Mouse (Mus musculus): ENCODE data around the gene Fkbp15.

Fkbp15 gene

DNA sequence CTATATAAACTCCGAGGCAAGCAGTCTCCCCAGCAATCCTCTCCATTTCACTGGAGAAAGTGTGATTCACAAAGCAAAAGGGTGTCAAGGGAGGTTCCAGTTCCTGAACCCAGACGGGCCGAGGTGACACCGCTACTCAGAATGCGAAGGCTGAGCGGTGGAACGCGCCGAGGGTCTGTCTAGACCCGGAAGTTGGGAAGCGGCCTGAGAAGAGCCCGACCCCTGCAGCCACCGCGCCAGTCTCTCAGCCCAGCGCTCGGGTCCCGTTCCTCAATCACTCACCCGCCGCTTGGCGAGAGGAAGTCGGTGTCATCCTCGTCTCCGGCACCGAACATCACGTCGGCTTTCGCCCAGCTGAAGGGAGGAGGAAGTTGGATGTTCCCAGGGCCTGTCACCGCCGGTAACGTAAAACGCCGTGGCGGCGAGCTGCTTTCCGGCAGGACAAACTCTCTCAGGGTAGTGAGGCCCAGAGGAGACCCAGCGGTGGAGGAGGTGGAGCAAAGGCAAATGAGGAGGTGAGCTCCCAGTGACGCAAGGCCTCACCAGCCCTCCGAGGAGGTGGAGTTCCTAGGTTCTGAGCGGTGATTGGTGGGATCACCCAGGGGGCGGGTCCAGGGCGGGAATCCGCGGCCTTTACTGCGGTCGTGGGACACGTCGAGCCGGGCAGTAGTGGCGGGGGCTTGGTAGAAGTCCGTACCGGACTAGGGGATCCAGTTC is at the start of gene Fkbp15, which contains the start of gene Slc31a1:
Gene Fkbp15 (minus strand): TSS at position 461 of the 717 bp plus-strand sequence.
Gene Slc31a1 (plus strand): TSS at position 640 of the 717 bp plus-strand sequence.
- peak; percentile 96 for DNase-seq (ENCODE audit: low read depth, low spot score)

DNA sequence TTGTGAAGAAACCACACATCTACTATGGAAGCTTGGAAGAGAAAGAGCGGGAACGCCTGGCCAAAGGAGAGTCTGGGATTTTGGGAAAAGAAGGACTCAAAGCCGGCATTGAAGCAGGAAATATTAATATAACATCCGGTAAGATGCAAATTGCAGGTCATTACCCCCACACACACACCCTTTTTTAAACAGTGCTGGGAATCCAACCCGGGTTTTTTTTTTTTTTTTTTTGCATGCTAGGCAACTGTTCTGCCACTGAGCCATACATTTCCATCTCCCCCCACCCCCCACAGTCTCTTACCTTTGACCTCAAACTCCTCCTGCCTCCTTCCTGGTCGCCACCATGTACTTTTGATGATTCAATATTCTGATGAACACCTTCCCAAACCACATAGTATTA is 49.3 kb upstream of the Fkbp15 start:
- DNase-seq (ENCODE audit: low read depth, low spot score), result no peak

DNA sequence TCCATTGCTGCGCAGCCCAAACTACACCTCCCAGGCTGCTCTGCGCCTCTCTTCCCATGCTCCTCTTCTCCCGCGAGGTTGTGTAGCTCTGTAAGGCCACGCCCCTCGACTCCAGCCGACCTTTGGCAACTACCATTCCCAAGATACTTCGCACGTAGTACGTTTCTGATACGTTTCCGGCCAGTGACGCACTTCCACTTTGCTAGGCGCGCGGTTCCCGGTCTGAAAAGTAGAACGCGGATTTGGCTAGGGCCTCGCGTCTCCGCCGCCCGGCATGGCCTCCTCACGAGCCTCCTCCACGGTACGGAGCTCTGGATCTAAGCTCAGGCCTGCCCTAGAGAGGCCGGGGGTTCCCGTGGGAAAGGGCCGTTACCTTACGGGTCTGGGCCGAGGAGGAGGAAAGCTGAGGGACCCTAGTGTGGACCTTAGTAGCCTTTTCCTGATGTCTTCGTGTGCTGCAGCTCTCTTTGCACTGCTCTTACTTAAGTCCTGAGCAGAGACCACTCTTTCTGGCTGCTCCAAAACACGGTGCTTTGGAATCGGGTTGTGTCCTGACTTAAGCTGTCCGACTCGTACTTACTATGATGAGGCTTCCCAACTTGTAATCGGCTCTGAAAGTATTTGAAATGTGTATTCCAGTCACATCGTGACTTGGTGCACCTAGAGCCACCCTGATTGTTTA is 48.4 kb upstream of the Fkbp15 start, which contains the start of the genes Cdc26 and Prpf4:
Gene Cdc26 (minus strand): TSS at position 42 of the 682 bp plus-strand sequence.
Gene Prpf4 (plus strand): TSS at position 197 of the 682 bp plus-strand sequence.
- DNase-seq (ENCODE audit: low read depth, low spot score), result peak; percentile 98

DNA sequence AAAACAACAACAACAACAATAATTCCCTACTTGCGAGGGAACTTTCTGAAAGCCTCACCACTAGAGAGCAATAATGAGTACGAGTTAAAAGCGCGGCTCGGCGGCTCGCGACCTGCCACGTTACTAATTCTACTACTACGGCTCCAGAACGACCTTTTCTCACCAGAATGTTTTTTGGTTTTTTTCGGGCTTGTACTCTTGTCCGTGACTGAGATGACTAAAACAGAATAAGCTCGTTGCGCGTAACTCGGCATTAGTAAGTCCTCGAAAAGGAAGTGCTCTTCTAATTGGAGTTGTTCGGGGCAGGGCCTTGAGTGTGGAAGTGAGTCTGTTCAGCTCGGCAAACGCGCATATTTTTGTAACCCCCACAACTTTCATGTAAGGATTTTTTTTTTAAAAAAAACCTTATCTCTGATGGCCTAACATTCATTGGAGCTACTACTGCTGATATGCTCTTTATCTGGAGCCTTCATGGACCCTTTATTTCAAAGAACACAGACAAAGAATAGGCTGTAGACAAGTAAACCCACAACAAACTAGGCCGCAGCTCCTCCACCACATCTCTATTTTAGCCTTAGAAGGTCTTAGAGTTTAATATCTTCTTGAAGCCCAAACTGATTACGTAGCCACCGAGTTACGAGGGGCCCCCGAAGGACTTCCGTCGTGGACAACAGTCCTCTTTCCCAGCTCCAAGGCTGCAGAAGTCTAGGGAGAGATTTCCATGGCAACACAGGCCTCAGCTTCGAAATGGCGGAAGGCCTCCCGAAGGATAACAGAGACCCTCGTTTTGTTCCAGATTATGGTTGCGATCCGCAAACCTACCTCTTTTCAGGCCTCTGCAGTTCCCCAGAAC is 47.6 kb upstream of the Fkbp15 start:
- DNase-seq (ENCODE audit: low read depth, low spot score), result peak; percentile 36

DNA sequence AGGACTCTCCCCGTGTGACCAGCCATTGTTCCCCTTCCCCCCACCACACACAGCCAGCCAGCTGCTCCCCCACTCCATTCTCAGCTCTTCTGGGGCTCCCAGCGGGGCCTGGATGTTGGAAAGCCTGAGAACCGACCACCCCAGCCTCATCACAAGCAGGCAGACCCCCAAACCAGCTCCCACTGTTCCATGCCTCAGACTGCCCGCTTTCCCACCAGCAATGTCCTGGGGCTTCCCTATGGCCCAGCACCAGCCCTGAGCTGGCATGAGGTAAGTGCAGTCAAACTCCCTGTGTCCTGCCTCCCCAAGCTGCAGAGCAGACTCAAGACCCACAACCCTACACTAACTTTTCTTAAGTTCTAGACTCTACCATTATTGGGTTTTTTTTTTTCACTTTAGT is 45.8 kb upstream of the Fkbp15 start:
- DNase-seq (ENCODE audit: low read depth, low spot score), result no peak

DNA sequence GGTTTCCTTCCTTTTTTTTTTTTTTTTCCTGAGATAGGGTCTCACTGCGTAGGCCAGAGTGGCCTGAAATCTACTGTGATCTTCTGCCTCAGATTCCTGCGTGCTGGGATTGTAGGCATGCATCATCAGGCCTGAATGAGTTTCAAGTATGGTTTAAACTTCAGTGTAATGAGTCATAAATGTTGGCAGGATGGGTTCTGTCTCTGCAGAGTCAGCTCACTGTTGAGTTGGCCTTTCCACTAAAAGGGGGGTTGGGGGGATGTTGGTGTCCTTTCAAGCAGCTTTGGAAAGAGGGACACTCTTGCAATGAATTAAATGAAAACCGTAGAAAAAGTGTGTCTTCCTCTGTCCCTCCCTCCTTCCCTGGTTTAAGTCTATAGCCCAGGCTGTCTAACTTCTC is 38.6 kb upstream of the Fkbp15 start:
- DNase-seq (ENCODE audit: low read depth, low spot score), result no peak

DNA sequence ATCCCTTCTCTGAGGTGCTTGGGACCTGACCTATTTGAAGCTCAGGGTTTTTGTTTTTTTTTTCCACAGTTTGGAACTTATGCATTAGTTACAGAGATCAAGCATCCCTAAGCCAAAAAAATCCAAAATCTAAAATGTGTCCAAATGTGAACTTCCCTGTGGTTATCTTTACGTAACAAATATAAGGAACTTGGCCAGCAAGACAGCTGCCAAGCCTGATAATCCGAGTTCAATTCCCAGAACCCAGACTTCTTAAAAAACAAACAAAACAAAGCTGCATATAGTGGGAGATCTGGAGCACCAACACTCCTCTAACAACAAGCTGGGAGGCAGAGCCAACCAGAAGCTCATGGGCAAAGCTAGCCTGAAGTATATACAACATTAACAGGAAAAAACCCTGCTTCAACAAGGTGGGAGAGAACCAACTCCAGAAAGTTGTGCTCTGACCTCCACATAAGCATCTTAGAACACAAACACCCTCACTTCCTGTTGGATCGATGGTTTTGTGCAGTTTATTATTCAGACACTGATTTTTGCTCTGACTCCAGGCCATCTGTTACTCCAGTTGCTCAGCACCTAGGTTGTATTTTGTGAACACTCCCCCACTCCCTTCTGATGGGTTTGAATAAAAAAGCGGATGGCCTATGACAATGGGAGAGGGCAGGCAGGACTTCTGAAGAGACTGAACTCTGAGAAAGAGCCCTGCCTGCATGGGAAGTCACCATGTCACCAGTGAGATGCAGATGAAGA is 37.4 kb upstream of the Fkbp15 start:
- DNase-seq (ENCODE audit: low read depth, low spot score), result no peak

DNA sequence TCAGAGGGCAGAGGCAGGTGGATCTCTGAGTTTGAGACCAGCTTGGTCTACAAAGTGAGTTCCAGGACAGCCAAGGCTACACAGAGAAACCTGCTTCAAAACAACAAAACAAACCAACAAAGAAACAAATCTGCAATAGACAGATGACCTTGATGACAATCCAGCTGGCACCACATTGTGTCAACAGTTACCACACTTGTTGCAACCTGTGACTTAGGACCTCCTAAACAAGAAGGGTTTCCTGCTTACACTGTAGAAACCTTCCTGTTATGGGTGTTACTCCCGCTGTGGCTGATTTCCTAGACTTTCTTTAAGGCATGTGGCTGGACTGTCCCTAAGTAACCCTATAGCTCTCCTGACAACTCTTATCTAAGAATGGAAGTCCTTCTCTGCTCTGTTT is 35.5 kb upstream of the Fkbp15 start:
- no peak for DNase-seq (ENCODE audit: low read depth, low spot score)

DNA sequence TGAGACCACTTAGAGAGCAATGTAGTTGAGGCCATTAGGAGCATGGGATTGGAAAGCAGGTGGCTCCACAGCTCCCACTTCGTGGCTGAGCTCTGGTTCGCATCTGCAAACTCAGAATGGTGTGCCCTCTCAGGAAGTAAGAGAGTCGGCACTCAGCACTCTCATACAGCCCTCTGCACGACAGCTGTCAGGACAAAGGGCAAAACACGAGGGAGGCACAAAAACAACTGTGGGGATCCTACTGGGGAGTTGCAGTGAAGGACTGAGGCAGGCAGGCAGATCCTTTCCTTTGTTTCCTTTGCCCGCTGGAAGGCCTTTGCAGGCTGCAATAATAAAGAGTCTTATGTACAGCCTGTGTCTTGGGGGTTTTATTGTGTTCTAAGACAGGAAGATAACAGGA is 33.1 kb upstream of the Fkbp15 start:
- DNase-seq (ENCODE audit: low read depth, low spot score), result no peak

DNA sequence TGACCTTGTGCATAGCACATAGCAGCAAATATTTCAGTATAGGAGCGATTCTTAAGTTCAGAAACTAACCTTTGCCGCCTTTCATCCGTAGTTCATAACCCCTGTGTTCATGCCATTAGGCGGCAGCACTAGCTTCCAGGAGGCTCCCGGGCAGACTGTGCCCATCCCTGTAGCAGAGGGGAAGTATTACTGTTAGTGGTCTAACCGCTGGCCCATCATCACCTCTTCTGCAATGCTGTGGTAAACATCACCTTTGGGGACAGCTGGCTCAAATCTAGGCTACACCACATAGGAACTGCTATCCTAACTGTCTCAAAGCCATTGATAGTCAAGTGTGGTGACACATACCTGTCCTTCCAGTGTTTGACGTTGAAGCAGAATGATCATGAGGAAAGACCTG is 31.5 kb upstream of the Fkbp15 start:
- no peak for DNase-seq (ENCODE audit: low read depth, low spot score)

DNA sequence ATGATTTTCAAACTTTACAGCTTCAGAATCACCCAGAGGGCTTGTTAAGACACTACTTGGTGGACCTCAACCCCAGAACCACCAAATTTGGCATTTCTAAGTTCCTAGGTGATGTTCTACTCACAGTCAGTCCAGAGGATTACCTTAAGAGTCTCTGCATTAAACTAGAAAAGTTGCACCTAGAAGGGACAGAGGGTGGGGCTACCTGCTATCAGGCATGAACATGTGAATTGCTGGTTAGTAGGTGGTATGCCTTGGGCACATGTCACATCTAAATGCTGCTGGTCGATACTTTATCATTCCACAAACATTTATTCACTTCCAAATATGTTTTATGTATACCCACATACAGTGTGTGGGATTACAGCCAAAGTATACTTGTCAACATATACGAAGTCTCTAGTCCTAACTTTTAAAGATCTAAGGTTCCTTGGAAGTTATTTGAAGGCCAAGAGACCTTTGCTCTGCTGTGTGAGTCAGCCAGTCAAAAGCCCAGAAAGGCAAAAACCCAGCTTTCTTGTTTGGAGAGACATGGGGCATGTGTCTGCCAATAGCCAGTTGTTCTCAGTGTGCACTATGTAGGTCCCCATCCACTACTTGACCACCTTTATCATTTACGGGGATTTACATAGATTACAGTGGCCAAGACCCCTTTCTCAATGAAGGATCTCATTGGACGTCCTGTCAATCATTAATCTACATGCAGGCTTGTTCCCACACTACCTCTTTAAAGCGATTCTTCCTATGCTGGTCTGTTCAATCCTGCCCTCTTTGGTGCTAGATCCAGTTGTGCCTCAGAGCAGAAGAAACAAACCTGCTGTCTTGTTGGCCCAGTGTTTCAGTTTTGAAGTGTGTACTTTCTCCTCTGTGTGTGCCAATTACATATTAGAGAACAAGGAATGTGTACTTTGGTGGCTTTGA is 29.5 kb upstream of the Fkbp15 start:
- no peak for DNase-seq (ENCODE audit: low read depth, low spot score)

DNA sequence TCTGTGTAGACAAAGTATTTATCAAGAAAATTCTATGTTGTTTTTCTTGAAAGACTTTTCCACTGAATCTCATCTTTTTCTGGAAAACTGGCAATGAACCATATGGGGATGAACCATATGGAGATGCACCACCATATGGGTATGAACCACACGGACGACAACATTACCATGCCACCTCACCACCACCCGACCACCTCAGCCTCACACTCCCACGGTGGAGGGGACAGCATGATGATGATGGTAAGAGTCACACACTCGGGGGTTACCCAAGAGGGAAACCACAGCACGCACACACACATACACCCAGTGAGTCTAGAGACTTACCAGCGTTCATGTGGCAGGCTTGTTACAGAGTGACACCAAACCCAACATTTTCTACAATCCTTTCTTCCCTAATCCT is 25.1 kb upstream of the Fkbp15 start:
- no peak for DNase-seq (ENCODE audit: low read depth, low spot score)

DNA sequence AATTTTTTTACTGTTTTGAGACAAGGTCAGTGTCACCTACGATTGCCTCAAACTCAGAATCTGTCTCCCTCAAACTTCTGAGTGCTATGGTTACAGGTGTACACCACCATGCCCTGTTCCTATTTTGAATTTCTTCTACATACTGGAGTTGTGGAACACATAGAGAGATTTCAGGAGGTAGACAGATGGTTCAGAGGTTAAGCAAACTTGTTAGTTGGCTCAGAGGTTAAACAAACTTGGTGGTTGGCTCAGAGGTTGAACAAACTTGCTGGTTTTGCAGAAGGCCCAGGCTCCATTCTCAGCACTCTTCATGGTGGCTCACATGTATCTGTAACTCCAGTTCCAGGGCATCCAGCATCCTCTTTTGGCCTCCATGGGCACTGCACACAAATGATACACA is 23.8 kb upstream of the Fkbp15 start:
- DNase-seq (ENCODE audit: low read depth, low spot score), result no peak

DNA sequence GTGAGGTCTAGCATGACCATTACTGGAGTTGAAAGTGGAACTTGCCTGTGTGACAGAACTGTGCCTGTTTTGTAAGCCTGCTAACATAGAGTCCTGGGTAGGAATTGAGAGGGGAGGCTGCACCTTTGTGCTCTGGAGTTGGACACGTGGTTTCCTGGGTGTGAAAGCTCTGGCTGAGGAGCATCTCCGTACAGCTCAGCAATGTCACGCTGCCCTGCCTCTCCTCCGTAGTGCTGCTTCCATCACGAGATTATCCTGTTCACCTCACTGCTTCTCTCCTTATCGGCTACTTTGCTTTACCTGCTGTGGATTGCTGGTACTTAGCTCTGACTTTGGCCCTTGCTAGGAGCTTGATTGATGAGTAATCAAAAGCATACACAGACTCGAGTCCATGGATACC is 23.4 kb upstream of the Fkbp15 start:
- DNase-seq (ENCODE audit: low read depth, low spot score), result no peak

DNA sequence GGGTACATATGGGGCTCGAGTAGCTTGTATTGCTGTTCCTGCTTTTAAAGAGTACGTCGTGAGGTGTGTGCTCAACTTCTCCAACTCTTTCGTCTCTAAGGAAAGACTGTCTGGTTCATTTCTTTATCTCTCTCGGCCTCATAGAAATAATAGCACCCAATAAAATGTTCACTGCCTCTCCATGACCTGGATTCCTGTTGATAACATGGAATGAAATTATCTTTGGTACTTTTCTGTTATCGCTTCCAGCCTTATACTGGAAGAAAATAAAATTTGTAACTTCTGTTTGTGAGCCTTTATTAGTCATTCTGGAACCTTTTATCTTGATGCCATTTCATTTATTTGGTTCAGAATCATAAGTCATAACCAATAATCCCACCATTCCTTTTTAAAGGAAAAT is 22.9 kb upstream of the Fkbp15 start:
- no peak for DNase-seq (ENCODE audit: low read depth, low spot score)

DNA sequence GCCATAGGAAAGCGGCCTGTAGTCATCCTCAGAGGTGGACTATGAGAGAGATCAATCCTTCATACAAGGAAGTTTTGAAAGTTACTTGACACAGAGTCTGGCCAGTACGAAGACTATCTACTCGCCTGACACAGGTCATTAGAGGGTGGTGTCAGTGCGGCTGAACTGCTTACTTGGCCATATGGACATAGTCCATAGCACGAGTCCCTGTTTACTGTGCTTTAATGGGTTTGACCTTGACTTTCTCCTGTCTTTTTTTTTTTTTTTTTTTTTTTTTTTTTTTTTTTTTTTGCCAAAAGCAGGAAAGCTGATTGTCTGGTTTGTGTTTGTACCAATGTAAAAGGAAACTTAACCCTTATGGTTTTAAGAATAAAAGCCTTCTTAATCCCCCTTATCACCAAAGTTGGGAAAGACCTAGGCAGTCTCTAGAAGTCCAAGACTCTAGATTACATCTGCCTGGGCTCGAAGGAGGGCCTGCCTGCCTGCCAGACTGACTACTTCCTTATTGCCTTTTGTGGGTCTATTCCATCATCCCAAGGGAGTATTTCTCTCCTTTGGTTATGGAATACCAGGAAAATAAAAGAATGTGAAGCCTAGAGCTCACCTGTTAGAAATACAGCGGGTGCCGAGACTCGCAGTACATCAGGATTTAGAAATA is 19.5 kb upstream of the Fkbp15 start:
- no peak for DNase-seq (ENCODE audit: low read depth, low spot score)

DNA sequence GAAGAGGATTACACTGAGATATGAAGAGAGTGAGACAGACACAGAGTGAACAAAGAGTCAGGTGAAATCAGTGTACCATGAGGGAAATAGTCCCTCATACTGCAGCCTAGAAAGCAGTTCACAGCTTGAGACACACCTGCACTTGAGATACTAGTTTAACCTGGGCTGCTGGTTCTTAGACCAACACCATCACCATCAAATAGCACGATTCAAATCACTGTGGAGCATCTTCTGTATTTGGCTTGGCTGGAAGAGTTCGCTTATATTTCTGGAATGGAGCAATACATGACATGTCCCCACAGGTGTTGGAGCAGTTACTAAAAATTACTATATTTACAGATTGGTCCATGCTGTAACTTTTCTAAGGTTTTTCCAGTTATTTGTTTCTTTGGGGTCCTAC is 15.8 kb upstream of the Fkbp15 start:
- DNase-seq (ENCODE audit: low read depth, low spot score), result no peak

DNA sequence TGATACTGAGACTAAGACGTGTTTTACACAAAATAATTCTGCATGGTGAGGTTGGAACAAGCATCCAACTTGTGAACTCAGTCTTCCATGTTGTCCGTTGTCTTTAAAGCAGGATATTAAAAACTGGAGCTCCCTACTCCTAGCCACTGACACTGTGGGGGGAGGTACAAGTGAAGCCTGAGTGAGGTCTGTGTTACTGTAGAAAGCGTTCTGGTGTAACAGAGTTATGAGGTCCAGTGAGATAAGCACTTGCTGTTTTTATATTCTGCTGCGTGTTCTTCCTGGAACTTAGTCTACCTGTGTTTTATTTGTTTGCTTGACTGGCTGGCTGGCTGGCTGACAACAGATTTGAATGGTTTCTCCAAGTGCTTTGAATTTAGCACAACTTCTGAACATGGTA is 14.0 kb upstream of the Fkbp15 start:
- DNase-seq (ENCODE audit: low read depth, low spot score), result no peak

DNA sequence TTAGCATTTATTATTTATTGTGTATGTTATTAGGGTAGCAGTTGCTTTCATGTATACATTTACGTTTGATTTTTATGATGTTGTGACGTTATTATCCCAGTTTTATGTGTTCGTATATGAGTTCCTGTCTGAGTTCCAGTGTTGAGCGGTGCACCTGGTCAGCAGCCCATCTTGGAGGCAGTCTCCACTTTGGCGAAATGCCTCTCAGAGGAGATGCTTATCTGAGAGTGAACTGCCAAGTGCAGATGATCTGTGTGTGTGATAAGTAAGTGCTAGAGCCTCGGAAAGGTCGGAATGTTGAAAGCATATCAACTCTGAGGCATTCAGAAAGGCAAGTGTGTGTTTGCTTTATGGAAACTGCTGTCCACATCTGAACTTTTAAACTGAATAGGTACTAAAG is 13.3 kb upstream of the Fkbp15 start:
- DNase-seq (ENCODE audit: low read depth, low spot score), result no peak

Measured in brain, embryonic 18.5 days (tissue).